Mouse (Mus musculus) retina, postnatal 7 days (tissue): ENCODE measurements around the gene Glo1.

Experiments used
- DNase-seq: peaks from one replicate; pipeline ENCODE4 v3.0.0-alpha.2; 2012; ENCODE audit warnings: low read depth, low spot score

Glo1 gene

DNA sequence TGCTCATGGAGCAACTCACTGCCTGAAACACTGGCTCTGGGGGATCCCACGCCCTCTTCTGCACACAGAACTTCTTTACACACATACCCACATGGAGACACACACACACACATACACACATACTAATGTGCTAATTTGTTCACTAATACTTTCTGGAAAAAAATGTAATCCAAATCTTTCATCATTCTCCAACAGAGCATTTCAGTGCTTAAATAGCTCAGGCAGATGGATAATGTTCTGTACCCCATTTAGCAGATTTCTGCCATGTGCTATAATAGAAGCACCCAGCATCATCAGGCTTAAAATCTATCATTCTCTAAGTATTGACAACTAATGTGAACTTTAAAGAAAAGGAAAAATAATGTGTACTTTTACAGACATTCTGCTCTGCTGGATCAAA lies 45.9 kb downstream of the Glo1 start:
- DNase-seq = no peak

GRCm38 (mm10) chr17:30576946-30577345 lies 49.7 kb downstream of the Glo1 start:
- no peak for DNase-seq

GRCm38 (mm10) chr17:30575941-30576773 lies 50.5 kb downstream of the Glo1 start, which contains the start of gene Btbd9:
Gene Btbd9, minus strand, starts transcription at chr17:30576488.
- DNase-seq = peak; percentile 86

GRCm38 (mm10) chr17:30575121-30575904 lies 51.4 kb downstream of the Glo1 start:
- no peak for DNase-seq

DNA sequence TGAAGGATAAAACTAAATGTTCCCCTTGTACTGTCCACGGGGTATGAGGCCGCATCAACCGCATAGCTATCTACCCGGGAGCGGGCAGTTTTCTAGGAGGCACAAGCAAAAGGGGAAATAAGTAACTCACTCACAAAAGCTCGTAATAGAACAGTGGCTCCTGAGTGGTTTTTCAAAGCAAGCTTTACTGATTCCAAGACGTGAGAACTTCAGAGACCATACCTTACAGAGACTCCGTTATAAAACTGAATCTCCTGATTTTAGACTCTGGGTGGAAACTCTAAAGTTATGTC lies 51.9 kb downstream of the Glo1 start:
- DNase-seq = no peak

- no peak for DNase-seq
Observed at GRCm38 (mm10) chr17:30573990-30574782, 52.5 kb downstream of the Glo1 start.

DNA sequence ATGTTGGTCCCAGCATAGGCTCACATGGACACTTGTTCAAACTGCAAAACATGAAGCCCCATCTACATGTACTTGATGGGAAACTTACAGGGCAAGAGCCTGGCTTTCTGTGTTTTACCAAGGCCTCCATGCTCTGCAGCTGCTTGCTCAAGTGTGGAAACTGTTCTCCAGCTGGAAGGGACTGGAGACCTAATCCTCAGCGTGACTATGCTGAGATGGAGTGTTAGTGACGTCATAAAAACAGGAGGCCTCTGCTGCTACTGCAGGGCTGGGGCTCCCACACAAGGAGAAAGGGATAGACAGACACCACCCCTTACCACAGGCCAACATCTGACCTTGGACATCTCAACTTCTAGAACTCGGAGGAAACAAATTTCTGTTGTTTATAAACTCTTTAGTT lies 55.7 kb downstream of the Glo1 start:
- DNase-seq = no peak

DNA sequence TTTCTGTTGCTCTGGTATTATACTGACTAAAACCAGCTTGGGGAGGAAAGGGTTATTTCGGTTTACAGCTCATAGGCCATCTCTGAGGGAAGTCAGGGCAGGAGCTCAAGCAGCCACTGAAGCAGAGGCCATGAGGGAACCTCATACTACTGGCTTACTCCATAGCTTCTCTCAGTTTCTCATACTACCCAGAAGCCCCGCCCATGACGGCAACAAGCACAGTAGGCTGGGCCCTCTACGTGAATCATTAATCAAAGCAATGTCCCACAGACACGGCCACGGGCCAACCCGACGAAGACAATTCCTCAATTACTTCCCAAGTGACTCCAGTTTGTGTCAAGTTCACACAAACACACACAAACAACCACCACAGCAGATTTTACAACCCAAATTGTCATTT lies 56.5 kb downstream of the Glo1 start:
- DNase-seq = no peak

GRCm38 (mm10) chr17:30568473-30568872 lies 58.2 kb downstream of the Glo1 start:
- DNase-seq = no peak

GRCm38 (mm10) chr17:30564971-30565370 lies 61.7 kb downstream of the Glo1 start:
- DNase-seq = no peak

DNA sequence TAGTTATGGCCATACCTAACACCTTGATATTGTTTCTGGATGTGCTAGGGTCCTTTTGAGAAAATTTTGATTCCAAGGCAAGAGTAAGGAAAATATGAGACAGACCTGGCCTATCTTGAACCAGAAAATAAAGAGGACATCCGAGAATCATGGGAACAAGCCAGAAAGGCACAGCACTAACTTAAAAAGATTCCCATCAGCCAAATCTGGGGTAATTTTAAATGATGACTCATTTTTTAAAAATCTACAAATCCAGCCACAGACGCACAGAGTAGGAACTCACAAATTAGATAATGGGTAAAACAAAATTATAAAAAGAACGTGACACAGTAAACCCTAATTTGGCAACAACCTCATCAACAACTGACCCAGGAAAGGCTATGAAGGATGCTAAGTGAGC lies 62.3 kb downstream of the Glo1 start:
- no peak for DNase-seq

GRCm38 (mm10) chr17:30563484-30564075 lies 63.1 kb downstream of the Glo1 start:
- no peak for DNase-seq

DNA sequence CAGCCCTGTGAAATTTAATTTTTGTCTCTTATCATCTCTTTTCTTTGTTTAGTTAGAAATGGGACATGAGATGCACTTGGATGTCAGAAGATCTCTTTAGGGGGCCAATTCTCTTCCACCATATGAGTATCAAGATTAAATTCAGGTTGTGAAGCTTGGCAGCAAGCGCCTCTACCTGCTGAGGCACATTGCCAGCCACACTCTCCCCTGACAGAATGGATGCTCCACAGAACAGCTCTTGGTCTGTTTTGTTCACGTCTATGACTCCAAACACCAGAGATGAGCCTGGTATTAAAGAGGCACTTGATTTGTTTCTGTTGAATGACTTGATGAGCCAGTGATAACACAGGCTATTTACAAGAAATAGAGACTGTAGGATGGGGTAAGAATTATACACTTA lies 63.9 kb downstream of the Glo1 start:
- DNase-seq = no peak

- DNase-seq = peak; percentile 59
Observed at GRCm38 (mm10) chr17:30559536-30559935, 67.1 kb downstream of the Glo1 start.

DNA sequence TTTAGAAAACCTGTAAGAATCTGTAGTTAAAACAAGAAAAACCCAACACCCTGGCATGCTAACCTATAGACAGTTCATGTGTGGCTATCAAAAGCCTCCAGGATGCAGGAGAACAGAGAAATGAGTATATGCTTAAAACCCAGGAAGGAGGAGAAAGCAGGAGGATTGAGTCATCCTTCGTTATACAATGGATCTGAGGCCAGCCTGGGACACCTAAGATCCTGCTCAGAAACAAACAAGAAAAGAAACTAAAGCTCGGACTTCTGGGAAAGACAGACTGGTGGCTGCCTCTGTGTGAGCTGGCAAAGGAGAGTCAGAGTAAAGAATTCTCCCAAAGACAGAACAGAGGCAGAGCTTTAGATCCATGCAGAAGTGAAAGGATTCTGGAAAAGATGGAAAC lies 68.0 kb downstream of the Glo1 start:
- DNase-seq = no peak

- no peak for DNase-seq
Observed at GRCm38 (mm10) chr17:30556512-30556911, 70.2 kb downstream of the Glo1 start.

DNA sequence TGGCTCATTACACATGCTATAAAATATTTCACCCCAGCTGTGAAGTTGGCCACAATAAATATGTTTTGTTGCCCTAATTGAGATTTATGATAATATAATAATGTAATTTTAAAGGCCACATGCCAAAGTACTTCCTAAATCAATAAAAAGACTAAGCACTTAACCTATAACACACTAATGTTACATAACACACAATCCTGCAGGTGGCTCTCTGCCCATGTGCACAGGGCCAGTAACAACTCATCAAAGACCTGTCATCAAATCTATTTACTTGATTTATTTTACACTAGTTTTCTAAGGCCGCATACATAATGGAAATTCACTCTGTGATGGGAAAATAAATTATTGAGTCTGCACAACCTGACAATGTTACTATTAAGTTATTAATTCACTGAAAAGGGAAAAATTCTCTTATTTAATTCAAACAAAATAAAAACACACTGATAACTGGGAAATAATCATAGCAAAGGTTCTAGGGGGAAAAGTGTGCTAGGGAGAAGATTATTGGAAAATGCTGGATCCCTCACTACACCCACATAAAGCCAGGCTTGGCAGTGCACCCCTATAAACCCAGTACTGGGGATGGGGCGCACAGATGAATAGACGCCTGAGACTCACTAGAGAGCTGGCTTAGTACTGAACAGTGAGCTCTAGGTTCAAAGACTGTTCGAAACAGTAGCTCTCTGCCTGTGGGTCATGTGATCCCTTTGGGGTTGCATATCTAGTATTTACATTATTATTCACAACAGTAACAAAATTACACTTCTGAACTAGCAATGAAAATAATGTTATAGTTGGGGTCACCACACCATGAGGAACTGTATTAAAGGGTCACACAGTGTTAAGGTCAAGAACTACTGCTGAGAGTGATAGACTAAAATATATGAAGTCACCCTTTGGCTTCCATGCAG lies 73.4 kb downstream of the Glo1 start:
- no peak for DNase-seq

DNA sequence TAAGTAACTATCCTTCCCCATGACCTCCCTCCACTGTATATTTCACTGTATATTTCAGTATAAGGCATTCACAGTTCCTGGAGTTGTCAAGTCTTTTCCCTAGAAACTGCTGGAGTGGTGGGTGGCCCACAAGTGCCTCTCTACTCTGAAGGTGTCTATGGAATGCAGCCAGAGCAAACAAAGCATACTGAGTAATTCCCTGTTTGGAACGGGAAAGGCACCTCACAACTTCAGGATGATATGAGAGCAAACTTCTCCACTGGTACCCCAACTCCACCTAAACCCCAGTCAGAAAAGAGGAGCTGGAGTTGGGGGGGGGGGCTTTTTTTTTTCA lies 75.9 kb downstream of the Glo1 start:
- no peak for DNase-seq

DNA sequence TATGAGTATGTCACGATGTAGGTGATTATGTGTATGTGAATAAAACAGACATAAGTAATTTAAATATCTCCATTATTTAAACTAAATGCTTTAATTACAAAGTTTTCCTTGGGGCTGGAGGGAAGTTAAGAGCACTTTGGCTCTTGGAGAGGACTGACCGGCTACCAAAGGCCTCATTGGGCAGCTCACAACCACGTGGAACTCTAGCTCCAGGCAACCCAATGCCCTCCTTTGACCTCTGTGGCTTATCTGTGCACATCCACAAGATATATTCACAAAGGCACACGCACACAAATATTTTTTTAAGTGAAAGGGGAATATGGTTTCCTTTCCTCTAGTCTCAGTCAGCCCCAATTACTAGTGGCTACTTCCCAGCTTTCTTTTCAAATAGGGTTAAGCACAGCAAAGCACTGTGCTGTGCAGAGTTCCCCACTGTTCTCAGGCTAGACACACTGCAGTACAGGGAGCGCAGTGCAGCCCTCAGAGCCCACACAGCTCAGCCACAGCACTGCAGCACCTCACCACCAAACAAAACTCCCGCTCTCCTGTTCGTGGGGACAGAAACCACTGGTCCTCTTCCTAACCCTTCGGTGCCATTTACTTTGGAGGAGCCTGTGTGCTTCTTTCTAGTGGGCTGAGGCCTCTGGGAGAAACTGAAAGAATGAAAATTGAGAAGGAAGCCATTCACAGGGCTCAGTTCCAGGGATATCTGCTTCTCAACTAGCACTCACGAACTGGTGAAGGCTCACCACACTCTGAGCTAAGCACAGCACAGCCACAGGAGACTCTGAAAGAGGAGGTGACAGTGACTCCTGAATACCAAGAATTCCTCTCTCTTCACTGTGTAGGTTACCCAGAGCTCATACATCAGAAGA lies 76.5 kb downstream of the Glo1 start:
- no peak for DNase-seq

DNA sequence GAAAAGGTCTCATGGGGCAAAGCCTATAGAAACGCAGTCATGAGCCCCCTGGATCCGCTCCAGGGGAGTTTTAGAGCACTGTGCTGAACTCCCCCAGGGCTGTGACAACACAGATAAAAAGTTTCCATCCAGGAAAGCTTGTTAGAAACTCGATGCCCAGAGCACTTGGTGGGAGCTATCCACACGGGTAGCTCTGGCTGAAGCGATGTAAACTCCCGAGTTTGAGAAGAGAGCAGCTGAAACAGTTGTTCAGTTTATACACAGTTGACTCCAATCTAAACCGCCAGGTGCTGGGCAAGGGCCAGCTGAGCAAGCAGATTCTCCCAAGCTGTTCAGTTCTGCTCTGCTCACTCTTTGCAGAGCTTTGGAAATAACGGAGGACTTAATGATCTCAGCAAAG lies 87.6 kb downstream of the Glo1 start:
- DNase-seq = no peak
